Mouse (Mus musculus) small intestine, adult 2 months (tissue): ENCODE data around the gene Ppp2r3d.
"Not testable (repeated sequence)": the region's sequence is repeated elsewhere in the genome, so short reads cannot be mapped to it uniquely, and the experiment has no call there.

Source experiments
- CTCF ChIP-seq: fragments of 200-500 bp; IDR thresholded peaks from 2 replicates; pipeline ENCODE4 v1.5.1; 2012; ENCODE audit warnings: low read depth, mild to moderate bottlenecking, control low read depth, inconsistent platforms, low read length, moderate library complexity, mixed read lengths; ENCODE audit not compliant: insufficient replicate concordance, insufficient read length; ENCODE audit errors: extremely low read depth
- POLR2A ChIP-seq: fragments of 200-500 bp; IDR thresholded peaks from 2 replicates; pipeline ENCODE4 v1.6.1; 2012; ENCODE audit warnings: low read depth, mild to moderate bottlenecking, control low read depth, inconsistent platforms, low read length, moderate library complexity

GRCm38 (mm10) chr9:124480361-124480980 is 3.8 kb upstream of the Ppp2r3d start:
- not testable (repeated sequence) for TF ChIP-seq CTCF, POLR2A
